In genomic region chr1:71763530-71763929, GRCm38 (mm10) we compare ENCODE assay signal across 12 mouse cellular contexts.
A peak's percentile ranks its signal among the peaks of the same experiment; 100 is the strongest.
DNase-seq lines count a peak whose midpoint lies in the region; ATAC-seq and TF ChIP-seq lines count a peak whose summit lies in the region.
"Had no signal": no experiment of that assay in that cellular context is flagged by ENCODE, and none has a peak within 500 bp of the region (broad histone marks: within the 10 kb centered on the region; RNA-seq: fewer than 3 reads in every experiment).

No protein-coding gene starts in this region.

- H3K4me1 ChIP-seq in heart, postnatal 0 days (ENCODE audit: control insufficient read depth, insufficient read depth), result no peaks in the 10 kb centered on the region
- 0 out of 2 replicates have a peak, but pooled peaks cover 2% of the 10 kb centered on the region for H3K4me1 ChIP-seq in lung, postnatal 0 days (ENCODE audit: insufficient read depth, low read depth, low read length)
- H3K4me1 ChIP-seq: forebrain, embryonic 10.5 days; hindbrain, embryonic 12.5 days; limb, embryonic 15.5 days; megakaryocyte, embryonic 14.5 days had no signal

- DNase-seq in heart, postnatal 0 days (ENCODE audit: low spot score), result peak; percentile 33
- DNase-seq in heart, adult 9 months (ENCODE audit: low spot score in 2 of 2), result no peak
- DNase-seq in lung, postnatal 0 days (ENCODE audit: low spot score), result peak; percentile 67
- no peak for DNase-seq in lung, postnatal 25 days (ENCODE audit: low spot score)
- DNase-seq in brain, embryonic 14.5 days (ENCODE audit: low read depth), result peak; percentile 22
- DNase-seq in skeletal muscle tissue, adult 2 months (ENCODE audit: low read depth, low spot score), result peak; percentile 12
- DNase-seq: cerebellum, postnatal 10 days had no signal

- no peak for TF ChIP-seq EP300 in heart, postnatal 0 days (IDR thresholded peaks at IDR 0.05; ENCODE audit: low read depth)
- no peak for TF ChIP-seq EP300 in lung, postnatal 0 days (IDR thresholded peaks at IDR 0.05)

- no peak overlapping the region for H3K4me3 ChIP-seq in heart, postnatal 0 days (ENCODE audit: low read depth, low read length)
- H3K4me3 ChIP-seq in lung, postnatal 0 days (ENCODE audit: low read depth, low read length), result no peak overlapping the region
- H3K4me3 ChIP-seq: forebrain, embryonic 10.5 days; hindbrain, embryonic 12.5 days; limb, embryonic 15.5 days; megakaryocyte, embryonic 14.5 days had no signal

- no peak overlapping the region for H3K27ac ChIP-seq in heart, postnatal 0 days (ENCODE audit: low read depth)
- no peak overlapping the region for H3K27ac ChIP-seq in lung, postnatal 0 days (ENCODE audit: low read length)
- H3K27ac ChIP-seq: forebrain, embryonic 10.5 days; hindbrain, embryonic 12.5 days; limb, embryonic 15.5 days had no signal

- no peak for ATAC-seq in heart, postnatal 0 days (ENCODE audit: insufficient read depth, low read depth)
- ATAC-seq in lung, postnatal 0 days, result peak; percentile 32; the same call in 1 of the 2 replicates
- ATAC-seq in erythroid progenitor cell, adult 5-6 weeks (replicated peaks; ENCODE audit: low FRiP score, poor library complexity, severe bottlenecking), result no peak

- no peaks in the 10 kb centered on the region for H3K36me3 ChIP-seq in heart, postnatal 0 days (replicated peaks; ENCODE audit: control insufficient read depth, insufficient read depth, low read length)
- H3K36me3 ChIP-seq in lung, postnatal 0 days (ENCODE audit: insufficient read depth, low read length), result no peaks in the 10 kb centered on the region
- H3K36me3 ChIP-seq: forebrain, embryonic 10.5 days; hindbrain, embryonic 12.5 days; limb, embryonic 15.5 days had no signal

- H3K27me3 ChIP-seq in heart, postnatal 0 days (ENCODE audit: control insufficient read depth, insufficient read depth, low read length), result no peaks in the 10 kb centered on the region
- H3K27me3 ChIP-seq in lung, postnatal 0 days (replicated peaks; ENCODE audit: insufficient read depth, low read length), result no peaks in the 10 kb centered on the region
- H3K27me3 ChIP-seq: hindbrain, embryonic 12.5 days; limb, embryonic 15.5 days; megakaryocyte, embryonic 14.5 days had no signal

- no peak overlapping the region for H3K4me2 ChIP-seq in heart, postnatal 0 days (ENCODE audit: low read depth, low read length)
- H3K4me2 ChIP-seq in lung, postnatal 0 days (replicated peaks; ENCODE audit: low read depth, low read length), result no peak overlapping the region
- H3K4me2 ChIP-seq: hindbrain, embryonic 12.5 days; limb, embryonic 15.5 days had no signal

- 25% methylated on average over 2 of the region's 2 CpGs for WGBS in heart, postnatal 0 days
- WGBS in lung, postnatal 0 days, result 24% methylated on average over 2 of the region's 2 CpGs

- no peak for TF ChIP-seq CTCF in heart, postnatal 0 days (IDR thresholded peaks at IDR 0.05; ENCODE audit: low read depth)
- no peak for TF ChIP-seq CTCF in lung, postnatal 0 days (IDR thresholded peaks at IDR 0.05)
- TF ChIP-seq CTCF in brain, embryonic 14.5 days (IDR thresholded peaks at IDR 0.05; ENCODE audit: borderline replicate concordance, extremely low read depth, insufficient read depth, insufficient read length), result no peak

- no peaks in the 10 kb centered on the region for H3K9me3 ChIP-seq in heart, postnatal 0 days (replicated peaks; ENCODE audit: control insufficient read depth, low read length)
- no peaks in the 10 kb centered on the region for H3K9me3 ChIP-seq in lung, postnatal 0 days (ENCODE audit: low read length)
- H3K9me3 ChIP-seq: forebrain, embryonic 10.5 days; hindbrain, embryonic 12.5 days; limb, embryonic 15.5 days had no signal

- H3K9ac ChIP-seq in heart, postnatal 0 days (replicated peaks; ENCODE audit: low read depth, low read length), result no peak overlapping the region
- H3K9ac ChIP-seq in lung, postnatal 0 days (replicated peaks; ENCODE audit: low read depth), result no peak overlapping the region
- H3K9ac ChIP-seq: hindbrain, embryonic 12.5 days; limb, embryonic 15.5 days had no signal

- TF ChIP-seq POLR2A in brain, embryonic 14.5 days (IDR thresholded peaks at IDR 0.05; ENCODE audit: borderline replicate concordance, extremely low read depth, insufficient read depth, insufficient read length, poor library complexity, severe bottlenecking), result no peak

Comparison
In these comparisons a context has a peak if more than half of its experiments do, and no peak if none do; other contexts are left out.
1. DNase-seq: peak in heart, postnatal 0 days (single experiment), lung, postnatal 0 days (single experiment), brain, embryonic 14.5 days (single experiment) and skeletal muscle tissue, adult 2 months (single experiment); none in heart, adult 9 months (0 of 2) and lung, postnatal 25 days (single experiment).